Mouse (Mus musculus): ENCODE data around the gene Steap3. TPM values are rescaled to one million over a fixed set of nuclear protein-coding genes. Genes with fewer than 3 reads are reported as not detected.
"Not testable (repeated sequence)": the region's sequence is repeated elsewhere in the genome, so short reads cannot be mapped to it uniquely, and the experiment has no call there.

The Steap3 gene
- 3.4 and 3.8 TPM in 2 replicates for polyA plus RNA-seq (2014; fragmentation: Nextera tagmentation; extraction: Ambion mirVana)

GRCm38 (mm10) chr1:120272605-120273004 lies at the start of gene Steap3:
Steap3 (minus strand) TSS chr1:120272705.
- DNase-seq (ENCODE audit: low spot score) (no peak), ATAC-seq (ENCODE audit: low FRiP score) (no peak)
- H3K4me1 ChIP-seq (replicated peaks; ENCODE audit: control insufficient read depth, insufficient read depth, low read length): no peaks in the 10 kb centered on the region
- H3K27ac ChIP-seq (ENCODE audit: low read depth, low read length): no peak within 1 kb of the TSS
- no peak within 1 kb of the TSS for H3K4me3 ChIP-seq (ENCODE audit: low read depth, low read length)
- no peak within 1 kb of the TSS for H3K9ac ChIP-seq (ENCODE audit: low read depth, low read length)
- no peaks in the 10 kb centered on the region for H3K36me3 ChIP-seq (ENCODE audit: control insufficient read depth, insufficient read depth, low read length)
- H3K27me3 ChIP-seq (ENCODE audit: control insufficient read depth, insufficient read depth, low read length): no peaks in the 10 kb centered on the region
- no peaks in the 10 kb centered on the region for H3K9me3 ChIP-seq (ENCODE audit: control insufficient read depth, low read length)
- H3K4me2 ChIP-seq (replicated peaks; ENCODE audit: low read depth, low read length): no peak within 1 kb of the TSS
- WGBS: 91% methylated on average over 5 of the region's 5 CpGs

GRCm38 (mm10) chr1:120321270-120322021 lies 48.9 kb upstream of the Steap3 start:
- 74% methylated on average over 16 of the region's 16 CpGs for WGBS
- Histone ChIP-seq H3K27ac (ENCODE audit: low read depth, low read length) (no peak overlapping the region), H3K4me2 (replicated peaks; ENCODE audit: low read depth, low read length) (no peak overlapping the region), H3K9ac (ENCODE audit: low read depth, low read length) (no peak overlapping the region), H3K9me3 (ENCODE audit: control insufficient read depth, low read length) (no peaks in the 10 kb centered on the region), H3K27me3 (ENCODE audit: control insufficient read depth, insufficient read depth, low read length) (no peaks in the 10 kb centered on the region), H3K4me1 (replicated peaks; ENCODE audit: control insufficient read depth, insufficient read depth, low read length) (no peaks in the 10 kb centered on the region), H3K36me3 (ENCODE audit: control insufficient read depth, insufficient read depth, low read length) (no peaks in the 10 kb centered on the region), H3K4me3 (ENCODE audit: low read depth, low read length) (no peak overlapping the region)
- ATAC-seq (ENCODE audit: low FRiP score): peak; percentile 41
- peak; percentile 7 for DNase-seq (ENCODE audit: low spot score)

GRCm38 (mm10) chr1:120305801-120306200 lies 33.3 kb upstream of the Steap3 start:
- no peak for ATAC-seq (ENCODE audit: low FRiP score)

GRCm38 (mm10) chr1:120296936-120297335 lies 24.4 kb upstream of the Steap3 start:
- Histone ChIP-seq H3K4me2 (replicated peaks; ENCODE audit: low read depth, low read length) (no peak overlapping the region), H3K4me1 (replicated peaks; ENCODE audit: control insufficient read depth, insufficient read depth, low read length) (no peaks in the 10 kb centered on the region), H3K9ac (ENCODE audit: low read depth, low read length) (no peak overlapping the region), H3K36me3 (ENCODE audit: control insufficient read depth, insufficient read depth, low read length) (no peaks in the 10 kb centered on the region), H3K27ac (ENCODE audit: low read depth, low read length) (no peak overlapping the region), H3K4me3 (ENCODE audit: low read depth, low read length) (no peak overlapping the region), H3K27me3 (ENCODE audit: control insufficient read depth, insufficient read depth, low read length) (no peaks in the 10 kb centered on the region), H3K9me3 (ENCODE audit: control insufficient read depth, low read length) (no peaks in the 10 kb centered on the region)
- 93% methylated on average over 2 of the region's 2 CpGs for WGBS
- no peak for ATAC-seq (ENCODE audit: low FRiP score)
- DNase-seq (ENCODE audit: low spot score): no peak

More at GRCm38 (mm10) chr1:120305801-120306200, 33.3 kb upstream of the Steap3 start:
- Histone ChIP-seq H3K27me3 (ENCODE audit: control insufficient read depth, insufficient read depth, low read length) (no peaks in the 10 kb centered on the region), H3K4me2 (replicated peaks; ENCODE audit: low read depth, low read length) (no peak overlapping the region), H3K36me3 (ENCODE audit: control insufficient read depth, insufficient read depth, low read length) (no peaks in the 10 kb centered on the region), H3K27ac (ENCODE audit: low read depth, low read length) (no peak overlapping the region), H3K9ac (ENCODE audit: low read depth, low read length) (no peak overlapping the region), H3K4me3 (ENCODE audit: low read depth, low read length) (no peak overlapping the region), H3K9me3 (ENCODE audit: control insufficient read depth, low read length) (no peaks in the 10 kb centered on the region), H3K4me1 (replicated peaks; ENCODE audit: control insufficient read depth, insufficient read depth, low read length) (no peaks in the 10 kb centered on the region)
- no peak for DNase-seq (ENCODE audit: low spot score)
- 82% methylated on average over 2 of the region's 2 CpGs for WGBS

- Histone ChIP-seq H3K9ac (ENCODE audit: low read depth, low read length) (no peak overlapping the region), H3K4me1 (replicated peaks; ENCODE audit: control insufficient read depth, insufficient read depth, low read length) (no peaks in the 10 kb centered on the region), H3K4me3 (ENCODE audit: low read depth, low read length) (no peak overlapping the region), H3K27ac (ENCODE audit: low read depth, low read length) (no peak overlapping the region), H3K9me3 (ENCODE audit: control insufficient read depth, low read length) (no peaks in the 10 kb centered on the region), H3K36me3 (ENCODE audit: control insufficient read depth, insufficient read depth, low read length) (no peaks in the 10 kb centered on the region), H3K4me2 (replicated peaks; ENCODE audit: low read depth, low read length) (no peak overlapping the region), H3K27me3 (ENCODE audit: control insufficient read depth, insufficient read depth, low read length) (no peaks in the 10 kb centered on the region)
- WGBS: 71% methylated on average over 1 of the region's 1 CpGs
- ATAC-seq (ENCODE audit: low FRiP score): no peak
- no peak for DNase-seq (ENCODE audit: low spot score)
Measured at GRCm38 (mm10) chr1:120293803-120294202, 21.3 kb upstream of the Steap3 start.

GRCm38 (mm10) chr1:120291709-120292108 lies 19.2 kb upstream of the Steap3 start:
- Histone ChIP-seq H3K9ac (ENCODE audit: low read depth, low read length) (no peak overlapping the region), H3K4me2 (replicated peaks; ENCODE audit: low read depth, low read length) (no peak overlapping the region), H3K9me3 (ENCODE audit: control insufficient read depth, low read length) (no peaks in the 10 kb centered on the region), H3K4me1 (replicated peaks; ENCODE audit: control insufficient read depth, insufficient read depth, low read length) (no peaks in the 10 kb centered on the region), H3K27ac (ENCODE audit: low read depth, low read length) (no peak overlapping the region), H3K36me3 (ENCODE audit: control insufficient read depth, insufficient read depth, low read length) (no peaks in the 10 kb centered on the region), H3K27me3 (ENCODE audit: control insufficient read depth, insufficient read depth, low read length) (no peaks in the 10 kb centered on the region), H3K4me3 (ENCODE audit: low read depth, low read length) (no peak overlapping the region)
- 93% methylated on average over 3 of the region's 3 CpGs for WGBS
- ATAC-seq (ENCODE audit: low FRiP score) (no peak), DNase-seq (ENCODE audit: low spot score) (no peak)

GRCm38 (mm10) chr1:120289843-120290242 lies 17.3 kb upstream of the Steap3 start:
- 72% methylated on average over 2 of the region's 2 CpGs for WGBS
- no peaks in the 10 kb centered on the region for H3K4me1 ChIP-seq (replicated peaks; ENCODE audit: control insufficient read depth, insufficient read depth, low read length)
- no peak overlapping the region for H3K4me2 ChIP-seq (replicated peaks; ENCODE audit: low read depth, low read length)
- DNase-seq (ENCODE audit: low spot score) (no peak), ATAC-seq (ENCODE audit: low FRiP score) (no peak)
- no peak overlapping the region for H3K9ac ChIP-seq (ENCODE audit: low read depth, low read length)
- H3K36me3 ChIP-seq (ENCODE audit: control insufficient read depth, insufficient read depth, low read length): no peaks in the 10 kb centered on the region
- no peaks in the 10 kb centered on the region for H3K9me3 ChIP-seq (ENCODE audit: control insufficient read depth, low read length)
- H3K4me3 ChIP-seq (ENCODE audit: low read depth, low read length): no peak overlapping the region
- H3K27me3 ChIP-seq (ENCODE audit: control insufficient read depth, insufficient read depth, low read length): no peaks in the 10 kb centered on the region
- no peak overlapping the region for H3K27ac ChIP-seq (ENCODE audit: low read depth, low read length)

GRCm38 (mm10) chr1:120287679-120288078 lies 15.2 kb upstream of the Steap3 start:
- Histone ChIP-seq H3K4me3 (ENCODE audit: low read depth, low read length) (no peak overlapping the region), H3K9ac (ENCODE audit: low read depth, low read length) (no peak overlapping the region), H3K4me2 (replicated peaks; ENCODE audit: low read depth, low read length) (no peak overlapping the region), H3K36me3 (ENCODE audit: control insufficient read depth, insufficient read depth, low read length) (no peaks in the 10 kb centered on the region), H3K9me3 (ENCODE audit: control insufficient read depth, low read length) (no peaks in the 10 kb centered on the region), H3K4me1 (replicated peaks; ENCODE audit: control insufficient read depth, insufficient read depth, low read length) (no peaks in the 10 kb centered on the region), H3K27ac (ENCODE audit: low read depth, low read length) (no peak overlapping the region), H3K27me3 (ENCODE audit: control insufficient read depth, insufficient read depth, low read length) (no peaks in the 10 kb centered on the region)
- DNase-seq (ENCODE audit: low spot score): no peak
- WGBS: 30% methylated on average over 4 of the region's 4 CpGs
- ATAC-seq (ENCODE audit: low FRiP score): no peak

GRCm38 (mm10) chr1:120276058-120276457 lies 3.6 kb upstream of the Steap3 start:
- H3K4me1 ChIP-seq (replicated peaks; ENCODE audit: control insufficient read depth, insufficient read depth, low read length); H3K27ac ChIP-seq (ENCODE audit: low read depth, low read length); H3K9ac ChIP-seq (ENCODE audit: low read depth, low read length); H3K9me3 ChIP-seq (ENCODE audit: control insufficient read depth, low read length); H3K4me2 ChIP-seq (replicated peaks; ENCODE audit: low read depth, low read length); H3K27me3 ChIP-seq (ENCODE audit: control insufficient read depth, insufficient read depth, low read length); H3K4me3 ChIP-seq (ENCODE audit: low read depth, low read length); ATAC-seq (ENCODE audit: low FRiP score); DNase-seq (ENCODE audit: low spot score); H3K36me3 ChIP-seq (ENCODE audit: control insufficient read depth, insufficient read depth, low read length): not testable (repeated sequence)
- 97% methylated on average over 1 of the region's 1 CpGs for WGBS

All from hindbrain, embryonic 11.5 days (tissue).